Mouse (Mus musculus): ENCODE measurements around the gene Vmn2r55.
"Not testable (repeated sequence)": the region's sequence is repeated elsewhere in the genome, so short reads cannot be mapped to it uniquely, and the experiment has no call there.

Gene Vmn2r55

GRCm38 (mm10) chr7:12684903-12685302, at the start of gene Vmn2r55:
Gene Vmn2r55 (minus strand): TSS chr7:12685003.
- DNase-seq, result not testable (repeated sequence)

GRCm38 (mm10) chr7:12640219-12640618, 44.6 kb downstream of the Vmn2r55 start, which contains the start of gene Vmn2r54:
Gene Vmn2r54 (minus strand): TSS chr7:12640319.
- not testable (repeated sequence) for DNase-seq

GRCm38 (mm10) chr7:12608688-12609087, 76.1 kb downstream of the Vmn2r55 start, which contains the start of gene Vmn2r53:
Gene Vmn2r53 (minus strand): TSS chr7:12608788.
- no peak for DNase-seq

Measured in right cerebral cortex, adult 18-20 months (tissue).